Mouse (Mus musculus) c-Kit-positive CD71-positive TER-119-negative erythroid progenitor cells, embryonic 14.5 days (primary cell): ENCODE data around the gene Frrs1l.

Experiments
- DNase-seq: peaks from one replicate; pipeline ENCODE4 v3.0.0-alpha.2; 2013; ENCODE audit warnings: low read depth

Gene Frrs1l

GRCm38 (mm10) chr4:56914338-56914737, 75.9 kb downstream of the Frrs1l start:
- no peak for DNase-seq

- no peak for DNase-seq
Measured at GRCm38 (mm10) chr4:56912382-56913001, 77.7 kb downstream of the Frrs1l start.

DNA sequence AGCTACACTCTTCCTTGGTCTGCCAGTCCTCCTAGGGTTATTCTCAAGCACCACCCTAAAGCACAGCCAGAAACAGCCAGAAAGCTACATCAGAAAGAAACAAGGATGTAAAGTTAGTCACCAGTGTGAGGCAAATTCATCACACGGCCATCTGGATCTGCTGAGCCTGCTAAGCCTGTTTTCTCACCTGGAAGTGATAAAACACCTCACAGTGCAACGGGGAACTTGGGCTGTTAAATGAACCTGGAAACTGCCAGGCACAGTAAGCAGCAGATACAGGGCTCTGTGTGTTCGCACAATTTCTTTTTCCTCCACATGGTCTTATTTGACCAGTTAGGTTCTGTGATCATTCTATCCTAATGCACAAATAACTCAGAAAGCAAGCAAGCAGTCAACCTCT, 80.6 kb downstream of the Frrs1l start:
- DNase-seq = no peak

- DNase-seq = no peak
Measured at GRCm38 (mm10) chr4:56907671-56908070, 82.5 kb downstream of the Frrs1l start.
